Mouse (Mus musculus) CH12F3 (cell line): ENCODE data around the gene Gm49378.

Experiments
- in situ Hi-C: fragments of 300-500 bp; cut with MboI; formaldehyde crosslinking; loops from 2 replicates; pipeline ENCODE4 v1.14.3; 2020; ENCODE audit warnings: low sequenced_read_pairs

Gene Gm49378

GRCm38 (mm10) chr14:55590748-55591330, 46.9 kb downstream of the Gm49378 start, which contains the start of gene Psme2:
Gene Psme2 (minus strand): TSS chr14:55591113.
- in situ Hi-C loops = no loop called here

- in situ Hi-C loops = no loop called here
Measured at GRCm38 (mm10) chr14:55589771-55590448, 47.8 kb downstream of the Gm49378 start.

GRCm38 (mm10) chr14:55589271-55589670, 48.4 kb downstream of the Gm49378 start:
- in situ Hi-C loops = no loop called here

- in situ Hi-C loops = no loop called here
Measured at GRCm38 (mm10) chr14:55586149-55586548, 51.5 kb downstream of the Gm49378 start.

GRCm38 (mm10) chr14:55585566-55585960, 52.1 kb downstream of the Gm49378 start:
- in situ Hi-C loops = no loop called here

- in situ Hi-C loops = no loop called here
Measured at GRCm38 (mm10) chr14:55584702-55585565, 52.8 kb downstream of the Gm49378 start, which contains the start of gene Emc9. Gene Emc9 (minus strand): TSS chr14:55585302.

GRCm38 (mm10) chr14:55584303-55584701, 53.4 kb downstream of the Gm49378 start:
- in situ Hi-C loops = no loop called here

GRCm38 (mm10) chr14:55581981-55582681, 55.6 kb downstream of the Gm49378 start:
- in situ Hi-C loops = no loop called here

GRCm38 (mm10) chr14:55580731-55581130, 57.0 kb downstream of the Gm49378 start:
- in situ Hi-C loops = no loop called here

GRCm38 (mm10) chr14:55579511-55580496, 57.9 kb downstream of the Gm49378 start:
- in situ Hi-C loops = no loop called here
